ENCODE assay signal across 9 mouse cellular contexts in the genomic region with DNA sequence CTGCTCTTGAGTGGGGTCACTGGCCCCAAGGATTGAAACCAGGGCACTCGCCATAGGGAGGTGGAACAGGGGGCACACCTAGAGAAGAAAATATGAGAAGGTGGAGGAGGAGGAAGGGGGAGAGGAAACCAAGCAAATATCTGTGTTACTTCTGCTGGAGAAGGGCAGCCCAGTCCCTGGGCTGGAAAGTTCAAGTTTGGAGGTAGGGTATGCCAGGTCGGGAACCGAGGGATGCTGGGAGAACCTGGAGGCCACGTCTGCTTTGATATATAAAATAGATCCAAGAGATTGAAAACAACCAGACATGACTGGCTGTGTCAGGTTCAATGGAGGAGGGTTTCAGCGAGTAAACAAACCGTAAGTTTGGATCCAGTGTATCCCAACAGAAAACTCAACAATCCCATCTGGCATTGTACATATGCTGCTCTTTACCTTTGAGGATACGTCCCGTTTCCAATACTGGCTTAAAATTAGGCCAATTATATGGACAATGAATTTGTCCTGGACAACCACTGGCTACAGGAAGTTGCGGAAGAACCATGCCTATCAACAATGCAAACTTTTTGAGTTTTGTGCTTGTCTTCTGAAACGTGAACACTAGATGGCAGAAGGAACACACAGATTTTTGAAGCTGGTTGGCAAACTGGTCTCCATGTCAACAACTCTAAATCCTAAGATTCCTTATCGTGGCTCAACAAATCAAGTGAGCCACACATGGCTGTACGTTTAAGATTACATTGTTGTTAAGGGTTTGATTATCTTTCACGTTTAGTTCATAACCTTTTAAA.
A peak's percentile ranks its signal among the peaks of the same experiment; 100 is the strongest.
DNase-seq lines count a peak whose midpoint lies in the region; ATAC-seq and TF ChIP-seq lines count a peak whose summit lies in the region.
"Had no signal": no experiment of that assay in that cellular context is flagged by ENCODE, and none has a peak within 500 bp of the region (broad histone marks: within the 10 kb centered on the region; RNA-seq: fewer than 3 reads in every experiment).

No protein-coding gene starts in this region.

- TF ChIP-seq CTCF in lung, postnatal 0 days (IDR thresholded peaks at IDR 0.05): peak; percentile 80

- ATAC-seq in midbrain, embryonic 11.5 days (ENCODE audit: low FRiP score): peak; percentile 57
- ATAC-seq in embryonic facial prominence, embryonic 14.5 days (ENCODE audit: low read depth): no peak
- ATAC-seq in lung, postnatal 0 days: no peak

- H3K27ac ChIP-seq in midbrain, embryonic 11.5 days (ENCODE audit: low read depth, low read length): no peak overlapping the region
- no peak overlapping the region for H3K27ac ChIP-seq in midbrain, embryonic 10.5 days (replicated peaks)
- H3K27ac ChIP-seq in embryonic facial prominence, embryonic 14.5 days (replicated peaks; ENCODE audit: low read depth, low read length): no peak overlapping the region
- no peak overlapping the region for H3K27ac ChIP-seq in lung, postnatal 0 days (ENCODE audit: low read length)

- H3K36me3 ChIP-seq in midbrain, embryonic 11.5 days (ENCODE audit: control insufficient read depth, insufficient read depth, low read length): no peaks in the 10 kb centered on the region
- no peaks in the 10 kb centered on the region for H3K36me3 ChIP-seq in midbrain, embryonic 10.5 days
- H3K36me3 ChIP-seq in embryonic facial prominence, embryonic 14.5 days (ENCODE audit: control insufficient read depth, insufficient read depth, low read length): no peaks in the 10 kb centered on the region
- H3K36me3 ChIP-seq in lung, postnatal 0 days (ENCODE audit: insufficient read depth, low read length): no peaks in the 10 kb centered on the region

- no peaks in the 10 kb centered on the region for H3K27me3 ChIP-seq in midbrain, embryonic 11.5 days (ENCODE audit: control insufficient read depth, insufficient read depth, low read length)
- no peaks in the 10 kb centered on the region for H3K27me3 ChIP-seq in midbrain, embryonic 10.5 days (ENCODE audit: low read depth, poor library complexity, severe bottlenecking)
- H3K27me3 ChIP-seq in embryonic facial prominence, embryonic 14.5 days (replicated peaks; ENCODE audit: control insufficient read depth, insufficient read depth, low read length): no peaks in the 10 kb centered on the region
- H3K27me3 ChIP-seq in lung, postnatal 0 days (replicated peaks; ENCODE audit: insufficient read depth, low read length): no peaks in the 10 kb centered on the region
- H3K27me3 ChIP-seq: megakaryocyte, embryonic 14.5 days had no signal

- no peak overlapping the region for H3K4me2 ChIP-seq in midbrain, embryonic 11.5 days
- no peak overlapping the region for H3K4me2 ChIP-seq in embryonic facial prominence, embryonic 14.5 days (ENCODE audit: low read depth, low read length)
- no peak overlapping the region for H3K4me2 ChIP-seq in lung, postnatal 0 days (replicated peaks; ENCODE audit: low read depth, low read length)

- peak; percentile 68 for DNase-seq in cerebellum, adult 9-10 months
- DNase-seq in cerebellum, adult 11 months: no peak
- DNase-seq in midbrain, embryonic 11.5 days (ENCODE audit: low spot score, missing footprints): peak; percentile 92
- no peak for DNase-seq in midbrain, embryonic 10.5 days (ENCODE audit: low spot score)
- DNase-seq in embryonic facial prominence, embryonic 14.5 days (ENCODE audit: low spot score): peak; percentile 72
- peak; percentile 76 for DNase-seq in lung, postnatal 0 days (ENCODE audit: low spot score)
- no peak for DNase-seq in c-Kit-positive CD71-positive TER-119-positive erythroid progenitor cells, embryonic 14.5 days (ENCODE audit: low spot score)
- DNase-seq in thymus, postnatal 4 days: no peak

- H3K9ac ChIP-seq in midbrain, embryonic 11.5 days (ENCODE audit: low read length): no peak overlapping the region
- no peak overlapping the region for H3K9ac ChIP-seq in embryonic facial prominence, embryonic 14.5 days (ENCODE audit: low read depth, low read length)
- no peak overlapping the region for H3K9ac ChIP-seq in lung, postnatal 0 days (replicated peaks; ENCODE audit: low read depth)

- no peaks in the 10 kb centered on the region for H3K4me1 ChIP-seq in midbrain, embryonic 11.5 days (ENCODE audit: control insufficient read depth, insufficient read depth, low read length)
- H3K4me1 ChIP-seq in midbrain, embryonic 10.5 days: no peaks in the 10 kb centered on the region
- H3K4me1 ChIP-seq in embryonic facial prominence, embryonic 14.5 days (ENCODE audit: control insufficient read depth, insufficient read depth, low read length): no peaks in the 10 kb centered on the region
- no peaks in the 10 kb centered on the region for H3K4me1 ChIP-seq in lung, postnatal 0 days (ENCODE audit: insufficient read depth, low read depth, low read length)
- H3K4me1 ChIP-seq: megakaryocyte, embryonic 14.5 days had no signal

- no peaks in the 10 kb centered on the region for H3K9me3 ChIP-seq in midbrain, embryonic 11.5 days (ENCODE audit: control insufficient read depth, low read length)
- no peaks in the 10 kb centered on the region for H3K9me3 ChIP-seq in midbrain, embryonic 10.5 days (replicated peaks)
- no peaks in the 10 kb centered on the region for H3K9me3 ChIP-seq in embryonic facial prominence, embryonic 14.5 days (ENCODE audit: control insufficient read depth, low read length)
- H3K9me3 ChIP-seq in lung, postnatal 0 days (ENCODE audit: low read length): no peaks in the 10 kb centered on the region
- H3K9me3 ChIP-seq: megakaryocyte, embryonic 14.5 days had no signal

- no peak overlapping the region for H3K4me3 ChIP-seq in midbrain, embryonic 11.5 days (ENCODE audit: low read depth, low read length)
- H3K4me3 ChIP-seq in midbrain, embryonic 10.5 days: no peak overlapping the region
- no peak overlapping the region for H3K4me3 ChIP-seq in embryonic facial prominence, embryonic 14.5 days (ENCODE audit: low read depth, low read length)
- no peak overlapping the region for H3K4me3 ChIP-seq in lung, postnatal 0 days (ENCODE audit: low read depth, low read length)
- H3K4me3 ChIP-seq: megakaryocyte, embryonic 14.5 days had no signal

- WGBS in midbrain, embryonic 11.5 days: 50% methylated on average over 13 of the region's 13 CpGs
- WGBS in midbrain, embryonic 10.5 days: 52% methylated on average over 13 of the region's 13 CpGs
- 43% methylated on average over 13 of the region's 13 CpGs for WGBS in embryonic facial prominence, embryonic 14.5 days
- WGBS in lung, postnatal 0 days: 42% methylated on average over 13 of the region's 13 CpGs

- no peak for TF ChIP-seq EP300 in lung, postnatal 0 days (IDR thresholded peaks at IDR 0.05)

Comparison
In these comparisons a context has a peak if more than half of its experiments do, and no peak if none do; other contexts are left out.
1. DNase-seq: peak in cerebellum, adult 9-10 months (single experiment), midbrain, embryonic 11.5 days (single experiment), embryonic facial prominence, embryonic 14.5 days (single experiment) and lung, postnatal 0 days (single experiment); none in cerebellum, adult 11 months (single experiment), midbrain, embryonic 10.5 days (single experiment), c-Kit-positive CD71-positive TER-119-positive erythroid progenitor cells, embryonic 14.5 days (single experiment) and thymus, postnatal 4 days (single experiment).